Mouse (Mus musculus) embryonic facial prominence, embryonic 15.5 days (tissue): ENCODE data around the gene Uox. TPM values are rescaled to one million over a fixed set of nuclear protein-coding genes. Genes with fewer than 3 reads are reported as not detected.
A peak's percentile ranks its signal among the peaks of the same experiment; 100 is the strongest.

Source experiments
- ATAC-seq: fragments of 200-750 bp; cut with Nextera tagmentation; 2 replicates; pipeline ENCODE4 v1.8.0; 2017; ENCODE audit warnings: low read depth, moderate TSS enrichment; ENCODE audit not compliant: insufficient number of reproducible peaks, low FRiP score, low TSS enrichment
- H3K27ac ChIP-seq: fragments of 300-500 bp; sonication (generic); replicated peaks from 2 replicates; pipeline ENCODE4 v1.5.1; 2015; ENCODE audit warnings: mild to moderate bottlenecking, inconsistent platforms
- H3K27me3 ChIP-seq: fragments of 300-500 bp; sonication (generic); 2 replicates; pipeline ENCODE4 v1.6.1; 2015; ENCODE audit warnings: inconsistent platforms
- H3K36me3 ChIP-seq: fragments of 300-500 bp; sonication (generic); 2 replicates; pipeline ENCODE4 v1.6.1; 2015; ENCODE audit warnings: mild to moderate bottlenecking, inconsistent platforms
- H3K4me1 ChIP-seq: fragments of 300-500 bp; sonication (generic); 2 replicates; pipeline ENCODE4 v1.6.1; 2015; ENCODE audit warnings: inconsistent platforms
- H3K4me2 ChIP-seq: fragments of 300-500 bp; sonication (generic); replicated peaks from 2 replicates; pipeline ENCODE4 v1.6.1; 2015; ENCODE audit warnings: mild to moderate bottlenecking, inconsistent platforms
- H3K4me3 ChIP-seq: fragments of 300-500 bp; sonication (generic); replicated peaks from 2 replicates; pipeline ENCODE4 v1.5.1; 2015; ENCODE audit warnings: mild to moderate bottlenecking, inconsistent platforms
- H3K9ac ChIP-seq: fragments of 300-500 bp; sonication (generic); 2 replicates; pipeline ENCODE4 v1.6.1; 2015; ENCODE audit warnings: inconsistent platforms
- H3K9me3 ChIP-seq: fragments of 300-500 bp; sonication (generic); replicated peaks from 2 replicates; pipeline ENCODE4 v1.6.1; 2016; ENCODE audit warnings: inconsistent platforms
- WGBS: fragments of 180-500 bp; shearing (Covaris S2); methylation state at CpG from one replicate; pipeline ENCODE4 v1.1.7; 2015; 5-methylcytosine and 5-hydroxymethylcytosine counted together
- polyA plus RNA-seq: library from polyadenylated mRNA; unstranded; fragments of >200 nt; fragmentation: Nextera tagmentation; extraction: Ambion mirVana; gene quantifications from 2 replicates; pipeline ENCODE4 v1.2.1, GENCODE M21; 2015

The Uox gene
- polyA plus RNA-seq, 1 experiment from 2014 or later: 1.9 TPM

GRCm38 (mm10) chr3:146658061-146658639 lies 87.9 kb downstream of the Uox start:
- H3K4me1 ChIP-seq: no peaks in the 10 kb centered on the region
- H3K27me3 ChIP-seq: no peaks in the 10 kb centered on the region
- no peak overlapping the region for H3K27ac ChIP-seq
- no peaks in the 10 kb centered on the region for H3K9me3 ChIP-seq
- H3K4me2 ChIP-seq: no peak overlapping the region
- H3K4me3 ChIP-seq: no peak overlapping the region
- no peak for ATAC-seq
- H3K9ac ChIP-seq: no peak overlapping the region
- H3K36me3 ChIP-seq: no peaks in the 10 kb centered on the region
- WGBS: 93% methylated on average over 1 of the region's 1 CpGs

DNA sequence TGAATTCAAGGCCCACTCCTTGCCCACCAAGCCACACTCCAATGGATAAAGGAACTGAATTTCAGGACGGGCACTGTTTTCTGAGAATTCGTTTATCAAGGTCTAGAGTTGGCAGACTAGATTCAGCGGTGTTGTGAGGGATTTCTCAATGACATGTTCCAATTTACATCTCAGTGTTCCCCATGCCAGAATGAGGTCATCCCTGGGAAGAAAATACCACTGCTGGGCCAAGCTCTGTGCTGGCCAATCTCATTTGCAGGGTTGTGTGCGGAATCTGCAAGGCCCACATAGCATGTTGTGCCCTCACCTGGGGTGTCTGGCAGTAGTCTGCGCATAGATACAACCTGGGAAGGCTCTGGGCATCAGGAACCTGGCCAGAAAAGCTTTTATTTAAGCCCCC lies 89.1 kb downstream of the Uox start:
- no peaks in the 10 kb centered on the region for H3K27me3 ChIP-seq
- no peak overlapping the region for H3K4me3 ChIP-seq
- no peak overlapping the region for H3K4me2 ChIP-seq
- no peaks in the 10 kb centered on the region for H3K4me1 ChIP-seq
- ATAC-seq: no peak
- no peak overlapping the region for H3K27ac ChIP-seq
- WGBS: 91% methylated on average over 5 of the region's 5 CpGs
- H3K9me3 ChIP-seq: no peaks in the 10 kb centered on the region
- H3K36me3 ChIP-seq: no peaks in the 10 kb centered on the region
- no peak overlapping the region for H3K9ac ChIP-seq

DNA sequence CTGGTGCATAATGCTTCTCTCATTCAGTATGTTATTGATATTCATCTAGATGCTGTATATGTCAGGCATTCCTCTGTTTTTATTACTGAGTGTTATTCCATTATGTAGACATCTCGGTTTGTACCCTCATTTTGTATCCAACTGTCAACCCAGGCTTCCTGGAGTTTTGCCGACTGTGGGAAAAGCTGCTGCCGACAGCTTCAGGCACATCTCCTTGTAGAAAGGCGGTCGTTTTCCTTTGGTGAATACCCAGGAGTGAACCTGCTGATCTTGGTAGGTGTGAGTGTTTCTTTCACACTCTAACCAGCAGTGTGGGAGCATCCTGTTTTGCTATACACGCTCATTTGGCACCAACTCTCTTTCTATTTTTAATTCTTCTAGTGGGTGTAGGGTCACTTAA lies 90.8 kb downstream of the Uox start:
- Histone ChIP-seq H3K4me3 (no peak overlapping the region), H3K4me1 (no peaks in the 10 kb centered on the region), H3K36me3 (no peaks in the 10 kb centered on the region), H3K27me3 (no peaks in the 10 kb centered on the region), H3K9ac (no peak overlapping the region), H3K27ac (no peak overlapping the region), H3K4me2 (no peak overlapping the region), H3K9me3 (no peaks in the 10 kb centered on the region)
- no peak for ATAC-seq
- 75% methylated on average over 6 of the region's 6 CpGs for WGBS

GRCm38 (mm10) chr3:146661907-146662306 lies 91.7 kb downstream of the Uox start:
- Histone ChIP-seq H3K36me3 (no peaks in the 10 kb centered on the region), H3K27ac (no peak overlapping the region), H3K27me3 (no peaks in the 10 kb centered on the region), H3K4me2 (no peak overlapping the region), H3K9ac (no peak overlapping the region), H3K4me1 (no peaks in the 10 kb centered on the region), H3K4me3 (no peak overlapping the region), H3K9me3 (no peaks in the 10 kb centered on the region)
- no peak for ATAC-seq
- WGBS: 67% methylated on average over 7 of the region's 7 CpGs

DNA sequence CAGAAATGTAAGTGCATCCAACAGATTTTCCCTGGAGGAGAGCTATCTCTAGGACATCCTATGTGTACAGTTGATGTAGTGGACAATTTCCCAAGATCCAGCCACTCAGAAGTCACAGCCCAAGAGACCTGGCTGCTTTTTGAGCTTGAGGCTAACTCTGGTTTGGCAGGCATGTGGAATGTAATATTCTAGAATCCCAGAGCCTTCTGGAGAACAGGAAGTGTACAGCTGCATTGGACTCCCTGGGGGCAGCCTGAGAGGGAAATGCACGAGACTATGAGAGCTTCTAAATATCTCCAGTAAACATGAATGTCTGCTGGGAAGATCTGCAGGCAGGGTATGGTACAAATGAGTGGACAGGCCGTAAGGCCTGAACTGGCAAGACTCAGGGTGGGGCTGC lies 100.9 kb downstream of the Uox start:
- H3K9me3 ChIP-seq: no peaks in the 10 kb centered on the region
- H3K4me1 ChIP-seq: no peaks in the 10 kb centered on the region
- H3K4me3 ChIP-seq: no peak overlapping the region
- H3K9ac ChIP-seq: no peak overlapping the region
- WGBS: 49% methylated on average over 2 of the region's 2 CpGs
- H3K4me2 ChIP-seq: no peak overlapping the region
- no peak overlapping the region for H3K27ac ChIP-seq
- H3K27me3 ChIP-seq: no peaks in the 10 kb centered on the region
- no peaks in the 10 kb centered on the region for H3K36me3 ChIP-seq
- no peak for ATAC-seq

DNA sequence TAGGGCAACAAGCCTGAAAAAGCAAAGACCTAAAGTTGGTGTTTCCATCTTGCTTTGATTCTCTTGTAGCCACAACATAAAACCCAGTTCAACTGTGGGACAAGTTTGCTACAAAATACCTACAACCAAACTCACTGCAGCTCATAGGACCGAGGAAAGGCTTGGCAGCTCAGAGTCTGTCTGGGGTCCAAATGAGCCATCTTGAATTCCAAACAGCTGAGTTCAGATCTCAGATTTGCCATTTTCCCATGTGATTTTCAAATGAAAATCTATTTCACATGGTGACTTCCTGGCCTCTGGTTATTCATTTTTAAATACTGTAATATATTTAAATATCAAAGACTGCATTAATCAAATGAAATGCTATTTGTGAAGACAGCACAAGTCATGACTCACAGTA lies 104.9 kb downstream of the Uox start:
- Histone ChIP-seq H3K4me1 (no peaks in the 10 kb centered on the region), H3K27me3 (no peaks in the 10 kb centered on the region), H3K4me3 (no peak overlapping the region), H3K9me3 (no peaks in the 10 kb centered on the region), H3K36me3 (no peaks in the 10 kb centered on the region), H3K27ac (no peak overlapping the region), H3K9ac (no peak overlapping the region), H3K4me2 (no peak overlapping the region)
- 82% methylated on average over 1 of the region's 1 CpGs for WGBS
- no peak for ATAC-seq

DNA sequence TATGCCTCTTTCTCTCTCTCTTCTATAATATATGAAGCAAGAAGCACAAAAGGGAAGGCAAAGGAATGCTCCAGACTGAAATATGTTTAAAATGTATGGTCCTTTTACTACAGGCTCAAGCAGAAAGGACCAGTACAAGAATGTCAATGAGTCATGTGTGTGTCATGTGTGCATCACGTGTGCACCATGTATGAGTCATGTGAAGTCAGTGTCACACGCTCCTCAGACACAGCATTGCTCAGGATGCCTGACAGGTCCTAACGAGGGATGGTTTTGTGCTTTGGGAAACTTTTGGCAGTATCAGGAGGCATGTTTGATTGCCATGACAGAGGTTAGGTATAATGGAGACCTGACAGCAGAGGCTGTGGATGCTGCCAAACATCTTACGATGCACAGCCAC lies 106.0 kb downstream of the Uox start:
- WGBS: 88% methylated on average over 4 of the region's 4 CpGs
- Histone ChIP-seq H3K27me3 (no peaks in the 10 kb centered on the region), H3K4me1 (no peaks in the 10 kb centered on the region), H3K4me3 (no peak overlapping the region), H3K9me3 (no peaks in the 10 kb centered on the region), H3K9ac (no peak overlapping the region), H3K4me2 (no peak overlapping the region), H3K27ac (no peak overlapping the region), H3K36me3 (no peaks in the 10 kb centered on the region)
- ATAC-seq: no peak

DNA sequence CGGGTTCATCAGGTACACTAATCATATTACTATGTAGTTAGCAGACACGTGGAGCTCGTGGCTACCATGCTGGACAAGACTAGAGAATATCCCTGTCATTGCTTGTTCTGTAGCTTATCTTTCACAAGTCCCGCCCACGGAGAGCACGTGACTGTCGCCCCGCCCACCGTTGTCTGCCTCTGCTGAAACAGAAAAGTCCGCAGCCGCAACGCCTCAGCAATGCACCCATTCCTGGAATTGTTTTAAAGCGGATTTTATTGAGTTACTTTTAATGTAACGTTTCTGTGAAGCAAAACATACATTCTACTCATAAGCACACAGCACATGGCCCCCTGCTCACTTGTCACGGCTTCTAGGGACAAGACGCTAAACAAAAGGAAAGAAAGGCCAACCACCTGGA lies 109.4 kb downstream of the Uox start:
- Histone ChIP-seq H3K9me3 (no peaks in the 10 kb centered on the region), H3K27me3 (no peaks in the 10 kb centered on the region), H3K9ac (no peak overlapping the region), H3K4me3 (no peak overlapping the region), H3K4me2 (no peak overlapping the region), H3K27ac (no peak overlapping the region), H3K36me3 (no peaks in the 10 kb centered on the region), H3K4me1 (peaks cover 14% of the 10 kb centered on the region)
- ATAC-seq: no peak
- WGBS: 89% methylated on average over 16 of the region's 16 CpGs

GRCm38 (mm10) chr3:146680625-146681024 lies 110.4 kb downstream of the Uox start:
- Histone ChIP-seq H3K4me2 (no peak overlapping the region), H3K9me3 (no peaks in the 10 kb centered on the region), H3K9ac (no peak overlapping the region), H3K36me3 (no peaks in the 10 kb centered on the region), H3K4me1 (peaks cover 22% of the 10 kb centered on the region), H3K27me3 (no peaks in the 10 kb centered on the region), H3K4me3 (no peak overlapping the region), H3K27ac (no peak overlapping the region)
- ATAC-seq: no peak
- 89% methylated on average over 13 of the region's 13 CpGs for WGBS

DNA sequence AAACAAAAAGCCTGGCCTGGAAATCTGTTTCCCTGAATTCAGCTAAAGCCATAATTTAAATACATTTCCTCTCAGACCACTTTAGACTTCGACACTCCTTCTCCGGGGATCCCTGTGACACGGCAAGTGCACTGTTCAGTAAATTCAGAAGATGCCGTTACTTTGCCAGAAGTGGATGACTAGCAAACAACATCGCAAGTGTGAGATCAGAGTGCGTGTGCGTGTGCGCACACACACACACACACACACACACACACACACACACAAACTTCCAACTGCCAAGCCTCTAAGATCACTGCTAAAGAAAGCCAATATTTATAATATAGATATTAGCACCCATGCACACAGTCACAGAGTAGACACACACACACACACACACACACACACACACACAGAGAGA lies 111.5 kb downstream of the Uox start:
- Histone ChIP-seq H3K4me3 (peak overlapping the region; percentile 31), H3K9ac (no peak overlapping the region)
- ATAC-seq: no peak

More for the DNA sequence above, 111.5 kb downstream of the Uox start:
- Histone ChIP-seq H3K9me3 (no peaks in the 10 kb centered on the region), H3K36me3 (no peaks in the 10 kb centered on the region), H3K27ac (peak overlapping the region; percentile 58; the same call in 1 of the 2 replicates), H3K27me3 (no peaks in the 10 kb centered on the region), H3K4me2 (peak overlapping the region; percentile 41), H3K4me1 (peaks cover 27% of the 10 kb centered on the region)
- WGBS: 50% methylated on average over 8 of the region's 8 CpGs
